ENCODE assay signal across 19 mouse cellular contexts in genomic region chr8:46293201-46293600, GRCm38 (mm10). TPM values are rescaled to one million over a fixed set of nuclear protein-coding genes. Genes with fewer than 3 reads are reported as not detected.
DNase-seq lines count a peak whose midpoint lies in the region; ATAC-seq and TF ChIP-seq lines count a peak whose summit lies in the region.
"Had no signal": no experiment of that assay in that cellular context is flagged by ENCODE, and none has a peak within 500 bp of the region (broad histone marks: within the 10 kb centered on the region; RNA-seq: fewer than 3 reads in every experiment).

No protein-coding gene starts in this region.

- TF ChIP-seq EP300 in stomach, postnatal 0 days (optimal IDR thresholded peaks at IDR 0.05): no peak

- 2% methylated on average over 14 of the region's 14 CpGs for WGBS in heart, embryonic 13.5 days
- 2% methylated on average over 14 of the region's 14 CpGs for WGBS in forebrain, embryonic 11.5 days
- 2% methylated on average over 14 of the region's 14 CpGs for WGBS in midbrain, embryonic 12.5 days
- WGBS in stomach, postnatal 0 days: 4% methylated on average over 14 of the region's 14 CpGs

- H3K27ac ChIP-seq in heart, embryonic 13.5 days (replicated peaks): no peak overlapping the region
- no peak overlapping the region for H3K27ac ChIP-seq in forebrain, embryonic 11.5 days (ENCODE audit: low read depth, low read length)
- no peak overlapping the region for H3K27ac ChIP-seq in midbrain, embryonic 12.5 days (replicated peaks)
- no peak overlapping the region for H3K27ac ChIP-seq in stomach, postnatal 0 days (replicated peaks)

- H3K4me3 ChIP-seq in heart, embryonic 13.5 days: peak overlapping the region; percentile 16; the same call in 1 of the 2 replicates
- H3K4me3 ChIP-seq in forebrain, embryonic 11.5 days (ENCODE audit: low read depth, low read length): peak overlapping the region; percentile 4; the same call in 1 of the 2 replicates
- peak overlapping the region; percentile 34 for H3K4me3 ChIP-seq in midbrain, embryonic 12.5 days
- no peak overlapping the region for H3K4me3 ChIP-seq in stomach, postnatal 0 days (ENCODE audit: low read depth, low read length)
- H3K4me3 ChIP-seq: erythroblast, embryonic 14.5 days had no signal

- TF ChIP-seq CTCF in stomach, postnatal 0 days (IDR thresholded peaks at IDR 0.05; ENCODE audit: low read depth): no peak

- H3K9ac ChIP-seq in heart, embryonic 13.5 days: no peak overlapping the region
- H3K9ac ChIP-seq in forebrain, embryonic 11.5 days (ENCODE audit: low read length): no peak overlapping the region
- H3K9ac ChIP-seq in midbrain, embryonic 12.5 days (replicated peaks): no peak overlapping the region
- H3K9ac ChIP-seq in stomach, postnatal 0 days (ENCODE audit: low read length): no peak overlapping the region
- H3K9ac ChIP-seq: liver, postnatal 0 days had no signal

- no peak for DNase-seq in heart, postnatal 25 days (ENCODE audit: low spot score)
- peak; percentile 24 for DNase-seq in ZHBTc4 (ENCODE audit: low read depth, low spot score)
- DNase-seq in forebrain, embryonic 11.5 days (ENCODE audit: low spot score): no peak
- no peak for DNase-seq in stomach, postnatal 0 days (ENCODE audit: low spot score)
- no peak for DNase-seq in thymus, postnatal 10 days (ENCODE audit: low spot score in 2 of 2)
- DNase-seq: cerebellum, adult 11 months; gastrocnemius, postnatal 25 days; kidney, adult 2 months; kidney, postnatal 4 days; layer of hippocampus, postnatal 36 days; liver, postnatal 0 days; lung, postnatal 36 days; thymus, postnatal 14 days had no signal

- H3K36me3 ChIP-seq in heart, embryonic 13.5 days: no peaks in the 10 kb centered on the region
- no peaks in the 10 kb centered on the region for H3K36me3 ChIP-seq in forebrain, embryonic 11.5 days (ENCODE audit: control insufficient read depth, insufficient read depth, low read length)
- H3K36me3 ChIP-seq in midbrain, embryonic 12.5 days: no peaks in the 10 kb centered on the region
- no peaks in the 10 kb centered on the region for H3K36me3 ChIP-seq in stomach, postnatal 0 days (ENCODE audit: control insufficient read depth, insufficient read depth, low read length)

- H3K9me3 ChIP-seq in heart, embryonic 13.5 days: no peaks in the 10 kb centered on the region
- no peaks in the 10 kb centered on the region for H3K9me3 ChIP-seq in forebrain, embryonic 11.5 days (ENCODE audit: control insufficient read depth, low read length)
- H3K9me3 ChIP-seq in midbrain, embryonic 12.5 days: no peaks in the 10 kb centered on the region
- H3K9me3 ChIP-seq in stomach, postnatal 0 days (ENCODE audit: control insufficient read depth, low read length): no peaks in the 10 kb centered on the region

- H3K4me1 ChIP-seq in heart, embryonic 13.5 days: peaks cover 24% of the 10 kb centered on the region
- peaks cover 31% of the 10 kb centered on the region for H3K4me1 ChIP-seq in forebrain, embryonic 11.5 days (replicated peaks; ENCODE audit: control insufficient read depth, insufficient read depth, low read length)
- H3K4me1 ChIP-seq in midbrain, embryonic 12.5 days: peaks cover 66% of the 10 kb centered on the region
- H3K4me1 ChIP-seq in stomach, postnatal 0 days (replicated peaks; ENCODE audit: control insufficient read depth, insufficient read depth): no peaks in the 10 kb centered on the region

- H3K4me2 ChIP-seq in heart, embryonic 13.5 days: peak overlapping the region; percentile 54; the same call in 1 of the 2 replicates
- H3K4me2 ChIP-seq in forebrain, embryonic 11.5 days (ENCODE audit: low read depth, low read length, severe bottlenecking): peak overlapping the region; percentile 50; the same call in 1 of the 2 replicates
- H3K4me2 ChIP-seq in midbrain, embryonic 12.5 days (replicated peaks): peak overlapping the region; percentile 44
- no peak overlapping the region for H3K4me2 ChIP-seq in stomach, postnatal 0 days (replicated peaks; ENCODE audit: low read depth)

- peaks cover 99% of the 10 kb centered on the region for H3K27me3 ChIP-seq in heart, embryonic 13.5 days (replicated peaks)
- H3K27me3 ChIP-seq in forebrain, embryonic 11.5 days (ENCODE audit: control insufficient read depth, insufficient read depth, low read length): peaks cover 71% of the 10 kb centered on the region
- H3K27me3 ChIP-seq in midbrain, embryonic 12.5 days: peaks cover 94% of the 10 kb centered on the region
- peaks cover 42% of the 10 kb centered on the region for H3K27me3 ChIP-seq in stomach, postnatal 0 days (ENCODE audit: control insufficient read depth, insufficient read depth, low read length)

- intact Hi-C loops in heart, postnatal 25 days (cut with DNase I): no loop called here

- ATAC-seq in heart, embryonic 13.5 days (ENCODE audit: extremely low read depth, insufficient number of reproducible peaks, low FRiP score, low TSS enrichment): no peak
- ATAC-seq in forebrain, embryonic 11.5 days (replicated peaks; ENCODE audit: low FRiP score): no peak
- no peak for ATAC-seq in midbrain, embryonic 12.5 days (ENCODE audit: low FRiP score, low read depth)
- ATAC-seq in stomach, postnatal 0 days (ENCODE audit: low FRiP score, low TSS enrichment): no peak
- ATAC-seq: CD4-positive, CD25-positive, alpha-beta regulatory T cell, adult 4 months; hindbrain, embryonic 16.5 days; liver, postnatal 0 days had no signal

RNA-seq across cellular contexts. Expression of gene Helt, which starts 1.3 kb away (rescaled TPM):
- polyA plus RNA-seq in heart, embryonic 13.5 days (2015; fragmentation: Nextera tagmentation; extraction: Ambion mirVana): not detected in 2 replicates
- total RNA-seq in heart, postnatal 25 days (2021): 1 to 10 TPM; 1.6 to 2.2 TPM
- 5.9 and 7.4 TPM in 2 replicates for polyA plus RNA-seq in forebrain, embryonic 11.5 days (2014; fragmentation: Nextera tagmentation; extraction: Ambion mirVana)
- polyA plus RNA-seq in midbrain, embryonic 12.5 days (2016; fragmentation: Nextera tagmentation; extraction: Ambion mirVana): 38.6 and 58.0 TPM in 2 replicates
- polyA plus RNA-seq in stomach, postnatal 0 days (2015; fragmentation: Nextera tagmentation; extraction: Ambion mirVana): not detected in 2 replicates
- total RNA-seq: layer of hippocampus, postnatal 36 days; monocyte, adult 5-6 weeks had no signal
- polyA plus RNA-seq: CD4-positive, CD25-positive, alpha-beta regulatory T cell, adult 4 months; erythroblast, embryonic 14.5 days; hindbrain, embryonic 16.5 days; kidney, adult 2 months; liver, postnatal 0 days had no signal
